1 mouse cellular context compared by ENCODE assay signal in the genomic region with DNA sequence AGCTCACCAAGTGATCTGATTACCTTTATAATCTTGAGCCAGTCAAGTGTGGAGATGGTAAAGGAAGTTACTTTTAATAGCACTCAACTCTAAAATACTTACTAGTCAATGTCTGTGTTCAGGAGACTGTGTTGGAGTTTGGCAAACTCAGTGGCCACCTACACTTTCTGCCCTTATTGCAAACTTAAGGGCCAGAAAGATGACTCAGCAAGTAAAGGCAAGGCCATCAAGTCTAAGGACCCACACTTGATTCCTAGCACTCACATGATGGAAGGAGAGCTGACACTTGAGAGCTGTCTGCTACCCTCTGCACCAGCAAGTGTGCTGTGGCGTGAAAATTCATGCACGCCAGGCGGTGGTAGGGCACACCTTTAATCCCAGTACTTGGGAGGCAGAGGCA.
TF ChIP-seq lines count a peak whose summit lies in the region.

No protein-coding gene starts in this region.

TF ChIP-seq in MEL, 35 proteins besides CTCF, POLR2A, EP300 and RAD21 (continued from another document):
- TF ChIP-seq RCOR1 (IDR thresholded peaks at IDR 0.05; ENCODE audit: low read depth, low read length), result no peak
- TF ChIP-seq CHD1 (IDR thresholded peaks at IDR 0.05; ENCODE audit: low read depth, low read length), result no peak
- no peak for TF ChIP-seq MAZ (IDR thresholded peaks at IDR 0.05; ENCODE audit: low read depth, low read length)
- no peak for TF ChIP-seq ETS1 (IDR thresholded peaks at IDR 0.05; ENCODE audit: low read depth, low read length)
- TF ChIP-seq POLR2AphosphoS2 (IDR thresholded peaks at IDR 0.05; ENCODE audit: low read length), result no peak
- no peak for TF ChIP-seq BHLHE40 (IDR thresholded peaks at IDR 0.05; ENCODE audit: borderline replicate concordance, low read depth, low read length)
- no peak for TF ChIP-seq ZKSCAN1 (IDR thresholded peaks at IDR 0.05; ENCODE audit: low read depth, low read length)
- no peak for TF ChIP-seq USF1 (IDR thresholded peaks at IDR 0.05; ENCODE audit: low read depth, low read length)
- TF ChIP-seq NRF1 (IDR thresholded peaks at IDR 0.05; ENCODE audit: insufficient read depth, low read depth, low read length, poor library complexity, severe bottlenecking), result no peak
- TF ChIP-seq SMC3 (IDR thresholded peaks at IDR 0.05; ENCODE audit: low read depth, low read length), result no peak
